Mouse (Mus musculus) MN1 (cell line): ENCODE data around the gene D630023F18Rik.

Source experiments
- DNase-seq: peaks from one replicate; pipeline ENCODE4 v3.0.0-alpha.2; 2016; ENCODE audit warnings: low spot score

The D630023F18Rik gene

GRCm38 (mm10) chr1:65109756-65110435, 13.1 kb downstream of the D630023F18Rik start:
- DNase-seq, result no peak

GRCm38 (mm10) chr1:65109196-65109595, 13.8 kb downstream of the D630023F18Rik start:
- no peak for DNase-seq

- DNase-seq, result no peak
Observed at GRCm38 (mm10) chr1:65107654-65108279, 15.2 kb downstream of the D630023F18Rik start.

- no peak for DNase-seq
Observed at GRCm38 (mm10) chr1:65103273-65103672, 19.7 kb downstream of the D630023F18Rik start, which contains the start of gene Cryga. Gene Cryga (minus strand): TSS chr1:65103373.

- DNase-seq, result no peak
Observed at GRCm38 (mm10) chr1:65096953-65097352, 26.1 kb downstream of the D630023F18Rik start.

- DNase-seq, result no peak
Observed at GRCm38 (mm10) chr1:65091566-65091965, 31.4 kb downstream of the D630023F18Rik start.

GRCm38 (mm10) chr1:65090370-65090769, 32.6 kb downstream of the D630023F18Rik start:
- no peak for DNase-seq

GRCm38 (mm10) chr1:65088567-65089356, 34.3 kb downstream of the D630023F18Rik start:
- peak; percentile 8 for DNase-seq

- DNase-seq, result no peak
Observed at GRCm38 (mm10) chr1:65082188-65082587, 40.8 kb downstream of the D630023F18Rik start, which contains the start of gene Crygb. Gene Crygb (minus strand): TSS chr1:65082288.

GRCm38 (mm10) chr1:65075607-65076006, 47.4 kb downstream of the D630023F18Rik start:
- no peak for DNase-seq

GRCm38 (mm10) chr1:65073589-65073988, 49.4 kb downstream of the D630023F18Rik start, which contains the start of gene Crygc:
Gene Crygc (minus strand): TSS chr1:65073689.
- no peak for DNase-seq

- no peak for DNase-seq
Observed at GRCm38 (mm10) chr1:65067842-65068241, 55.2 kb downstream of the D630023F18Rik start.

- no peak for DNase-seq
Observed at GRCm38 (mm10) chr1:65064201-65064600, 58.8 kb downstream of the D630023F18Rik start.

GRCm38 (mm10) chr1:65063352-65063751, 59.7 kb downstream of the D630023F18Rik start, which contains the start of gene Crygd:
Gene Crygd (minus strand): TSS chr1:65063452.
- no peak for DNase-seq
